ENCODE assay signal across 7 mouse cellular contexts in the genomic region with DNA sequence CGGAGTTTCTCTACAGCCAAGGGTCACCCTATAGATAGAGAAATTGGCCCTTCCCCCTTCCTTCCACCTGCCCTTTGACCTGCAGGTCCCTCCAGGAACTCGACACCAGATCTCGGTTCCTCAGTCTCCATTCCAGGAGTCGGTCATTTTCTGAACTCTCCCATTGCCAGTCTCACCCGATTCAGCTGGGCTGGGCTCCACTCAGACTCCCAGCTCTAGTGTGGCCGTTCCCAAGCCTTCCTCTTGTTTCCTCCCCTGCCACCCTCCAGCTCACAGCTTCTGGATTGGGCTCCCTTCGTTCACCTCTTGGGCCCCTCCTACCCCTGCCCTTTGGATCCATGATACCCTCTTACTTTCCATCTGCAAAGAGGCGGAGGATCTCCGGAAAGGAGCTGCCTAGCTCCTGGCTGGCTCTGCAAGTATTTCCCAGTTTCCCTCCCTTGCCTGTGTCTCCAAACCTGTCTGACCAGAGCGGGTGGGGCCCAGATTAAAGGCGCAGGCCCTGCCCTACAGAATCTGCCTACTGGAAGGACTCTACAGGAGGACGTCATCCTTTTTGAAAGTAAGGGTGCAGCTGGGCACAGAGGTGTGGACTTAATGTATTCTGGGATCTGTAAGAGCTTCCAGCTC. TPM values are rescaled to one million over a fixed set of nuclear protein-coding genes. Genes with fewer than 3 reads are reported as not detected.
DNase-seq lines count a peak whose midpoint lies in the region; ATAC-seq and TF ChIP-seq lines count a peak whose summit lies in the region.

No protein-coding gene starts in this region.

- H3K27me3 ChIP-seq in lung, embryonic 15.5 days: no peaks in the 10 kb centered on the region

- peak overlapping the region; percentile 66 for H3K4me2 ChIP-seq in lung, embryonic 15.5 days

- H3K9ac ChIP-seq in ES-E14 (ENCODE audit: insufficient read depth, low read depth, low read length, poor library complexity, severe bottlenecking): peak overlapping the region; percentile 98
- peak overlapping the region; percentile 15; the same call in 1 of the 2 replicates for H3K9ac ChIP-seq in lung, embryonic 15.5 days

- in situ Hi-C loops in ES-E14 (cut with MboI; ENCODE audit: low sequenced_read_pairs in 2 of 2, unreplicated experiment in 2 of 2): no loop called here

- peaks cover 0 to 23% of the 10 kb centered on the region in 2 experiments; a peak in 1 of 4 replicates for H3K4me1 ChIP-seq in ES-E14 (ENCODE audit: control insufficient read depth in 2 of 2, insufficient read depth in 2 of 2, low read length in 2 of 2, poor library complexity in 1 of 2)
- H3K4me1 ChIP-seq in brown adipose tissue, adult 24 weeks (ENCODE audit: control insufficient read depth, insufficient read depth, insufficient read length, low read length): peaks cover 12% of the 10 kb centered on the region; the same call in 1 of the 2 replicates
- H3K4me1 ChIP-seq in lung, embryonic 15.5 days: peaks cover 23% of the 10 kb centered on the region

- peaks cover 9% of the 10 kb centered on the region; the same call in 1 of the 2 replicates for H3K36me3 ChIP-seq in ES-E14 (ENCODE audit: control insufficient read depth, insufficient read depth, low read length, poor library complexity, severe bottlenecking)
- H3K36me3 ChIP-seq in lung, embryonic 15.5 days: 0 out of 2 replicates have a peak, but pooled peaks cover 6% of the 10 kb centered on the region

- no peak for DNase-seq in ES-E14 (ENCODE audit: low read depth, low spot score)
- DNase-seq in kidney, postnatal 14 days: peak; percentile 50
- DNase-seq in frontal cortex, postnatal 25 days (ENCODE audit: low spot score in 2 of 2): no peak
- no peak for DNase-seq in thymus, postnatal 36 days

- ATAC-seq in lung, embryonic 15.5 days (ENCODE audit: borderline replicate concordance, extremely low read depth, low FRiP score, low TSS enrichment): no peak
- no peak for ATAC-seq in megakaryocyte progenitor cell, adult 5-6 weeks (replicated peaks; ENCODE audit: poor library complexity)

- peak overlapping the region; percentile 77 to 91 for H3K4me3 ChIP-seq in ES-E14 (ENCODE audit: insufficient read depth in 1 of 2, low read depth in 1 of 2, low read length in 2 of 2, poor library complexity in 1 of 2, severe bottlenecking in 1 of 2)
- peak overlapping the region; percentile 93 for H3K4me3 ChIP-seq in brown adipose tissue, adult 24 weeks (ENCODE audit: insufficient read depth, low read depth, low read length)
- peak overlapping the region; percentile 27 for H3K4me3 ChIP-seq in lung, embryonic 15.5 days

- peak overlapping the region; percentile 99 for H3K27ac ChIP-seq in ES-E14 (ENCODE audit: insufficient read depth, low read depth, low read length, poor library complexity, severe bottlenecking)
- H3K27ac ChIP-seq in brown adipose tissue, adult 24 weeks (replicated peaks; ENCODE audit: low read depth, low read length): peak overlapping the region; percentile 44
- H3K27ac ChIP-seq in lung, embryonic 15.5 days: peak overlapping the region; percentile 94

- 37% methylated on average over 12 of the region's 12 CpGs for WGBS in lung, embryonic 15.5 days

- no peaks in the 10 kb centered on the region for H3K9me3 ChIP-seq in ES-E14 (ENCODE audit: control insufficient read depth, insufficient read depth, low read depth, low read length)
- no peaks in the 10 kb centered on the region for H3K9me3 ChIP-seq in lung, embryonic 15.5 days

TF ChIP-seq in ES-E14, 5 proteins besides CTCF, POLR2A, EP300 and RAD21:
- no peak for TF ChIP-seq HCFC1 (IDR thresholded peaks at IDR 0.05; ENCODE audit: borderline replicate concordance, insufficient read depth, low read length)
- TF ChIP-seq MAFK (IDR thresholded peaks at IDR 0.05; ENCODE audit: insufficient read depth, low read depth, low read length): no peak
- TF ChIP-seq ZNF384 (IDR thresholded peaks at IDR 0.05; ENCODE audit: low read depth, low read length): no peak
- TF ChIP-seq ZC3H11A (IDR thresholded peaks at IDR 0.05; ENCODE audit: borderline replicate concordance, low read depth, low read length): no peak
- TF ChIP-seq CHD2 (IDR thresholded peaks at IDR 0.05; ENCODE audit: low read depth, low read length): no peak

RNA-seq across cellular contexts. Expression of gene Tmem79, which starts 1.8 kb away (rescaled TPM):
- total RNA-seq in ES-E14 (2012; rRNA removed): 24.3 and 39.5 TPM in 2 replicates
- polyA plus RNA-seq in brown adipose tissue, adult 24 weeks (2012; ENCODE audit: insufficient read depth, insufficient read length, missing spikeins): 89.9 and 111 TPM in 2 replicates
- polyA plus RNA-seq in lung, embryonic 15.5 days (2015; fragmentation: Nextera tagmentation; extraction: Ambion mirVana): 7.5 and 9.5 TPM in 2 replicates
- total RNA-seq in megakaryocyte progenitor cell, adult 5-6 weeks (2015): 1.1 and 1.9 TPM in 2 replicates
- 1.3 and 2.3 TPM in 2 replicates for total RNA-seq in megakaryocyte progenitor cell, adult 5-6 weeks (2017)

RNA-seq across cellular contexts. Expression of gene Smg5, which starts 1.9 kb away (rescaled TPM):
- total RNA-seq in ES-E14 (2012; rRNA removed): 182 and 230 TPM in 2 replicates
- 14.2 and 24.1 TPM in 2 replicates for polyA plus RNA-seq in brown adipose tissue, adult 24 weeks (2012; ENCODE audit: insufficient read depth, insufficient read length, missing spikeins)
- polyA plus RNA-seq in lung, embryonic 15.5 days (2015; fragmentation: Nextera tagmentation; extraction: Ambion mirVana): 49.4 and 53.1 TPM in 2 replicates
- total RNA-seq in megakaryocyte progenitor cell, adult 5-6 weeks (2015): 31.3 and 31.6 TPM in 2 replicates
- total RNA-seq in megakaryocyte progenitor cell, adult 5-6 weeks (2017): 59.8 and 62.6 TPM in 2 replicates

RNA-seq across cellular contexts. Expression of gene Glmp, which starts 9.3 kb away (rescaled TPM):
- 147 and 226 TPM in 2 replicates for total RNA-seq in ES-E14 (2012; rRNA removed)
- polyA plus RNA-seq in brown adipose tissue, adult 24 weeks (2012; ENCODE audit: insufficient read depth, insufficient read length, missing spikeins): 96.8 and 101 TPM in 2 replicates
- polyA plus RNA-seq in lung, embryonic 15.5 days (2015; fragmentation: Nextera tagmentation; extraction: Ambion mirVana): 192 and 203 TPM in 2 replicates
- total RNA-seq in megakaryocyte progenitor cell, adult 5-6 weeks (2015): 86.5 and 116 TPM in 2 replicates
- 20.2 and 23.9 TPM in 2 replicates for total RNA-seq in megakaryocyte progenitor cell, adult 5-6 weeks (2017)

RNA-seq across cellular contexts. Expression of gene Paqr6, which starts 30.2 kb away (rescaled TPM):
- 1.6 and 2.2 TPM in 2 replicates for total RNA-seq in ES-E14 (2012; rRNA removed)
- polyA plus RNA-seq in brown adipose tissue, adult 24 weeks (2012; ENCODE audit: insufficient read depth, insufficient read length, missing spikeins): 2.1 TPM in 2 replicates
- polyA plus RNA-seq in lung, embryonic 15.5 days (2015; fragmentation: Nextera tagmentation; extraction: Ambion mirVana): 9.5 and 10.1 TPM in 2 replicates
- 0.15 TPM in 1 of 2 replicates, not detected in the other for total RNA-seq in megakaryocyte progenitor cell, adult 5-6 weeks (2015)
- not detected in 2 replicates for total RNA-seq in megakaryocyte progenitor cell, adult 5-6 weeks (2017)

RNA-seq across cellular contexts. Expression of gene Cct3, which starts 37.2 kb away (rescaled TPM):
- total RNA-seq in ES-E14 (2012; rRNA removed): 793 and 920 TPM in 2 replicates
- polyA plus RNA-seq in brown adipose tissue, adult 24 weeks (2012; ENCODE audit: insufficient read depth, insufficient read length, missing spikeins): 120 and 173 TPM in 2 replicates
- polyA plus RNA-seq in lung, embryonic 15.5 days (2015; fragmentation: Nextera tagmentation; extraction: Ambion mirVana): 525 and 549 TPM in 2 replicates
- total RNA-seq in megakaryocyte progenitor cell, adult 5-6 weeks (2015): 620 and 719 TPM in 2 replicates
- total RNA-seq in megakaryocyte progenitor cell, adult 5-6 weeks (2017): 355 and 383 TPM in 2 replicates

Comparison
In these comparisons a context has a peak if more than half of its experiments do, and no peak if none do; other contexts are left out.
1. H3K27ac ChIP-seq: peak in every context shown above with its lines; median percentile 99 in ES-E14; 94 in lung, embryonic 15.5 days; 44 in brown adipose tissue, adult 24 weeks.
2. H3K4me3 ChIP-seq: peak in every context shown above with its lines; median percentile 93 in brown adipose tissue, adult 24 weeks; 84 in ES-E14; 27 in lung, embryonic 15.5 days.